Mouse (Mus musculus) CD4-positive, CD25-positive, alpha-beta regulatory T cell, adult 2 months (primary cell): Measurements from ENCODE around the gene Gatd1.

Source experiments
- DNase-seq: peaks from one replicate; pipeline ENCODE4 v3.0.0-alpha.2; 2012; ENCODE audit warnings: low read depth, low spot score

Gene Gatd1

GRCm38 (mm10) chr7:141442199-141442598, 28.3 kb upstream of the Gatd1 start:
- DNase-seq = no peak

GRCm38 (mm10) chr7:141441460-141441859, 27.5 kb upstream of the Gatd1 start:
- DNase-seq = no peak

GRCm38 (mm10) chr7:141440613-141441012, 26.7 kb upstream of the Gatd1 start:
- DNase-seq = peak; percentile 73

GRCm38 (mm10) chr7:141439811-141440210, 25.9 kb upstream of the Gatd1 start:
- no peak for DNase-seq

GRCm38 (mm10) chr7:141439140-141439679, 25.3 kb upstream of the Gatd1 start:
- no peak for DNase-seq

GRCm38 (mm10) chr7:141438201-141438968, 24.4 kb upstream of the Gatd1 start:
- DNase-seq = no peak

- peak; percentile 88 for DNase-seq
These were observed 23.5 kb upstream of the Gatd1 start, which contains the start of gene Slc25a22 for GRCm38 (mm10) chr7:141437178-141438120. TSS of gene Slc25a22 (minus strand) at chr7:141437892.

- no peak for DNase-seq
These were observed 22.6 kb upstream of the Gatd1 start for GRCm38 (mm10) chr7:141436523-141436892.

- DNase-seq = no peak
These were observed 22.1 kb upstream of the Gatd1 start for GRCm38 (mm10) chr7:141435856-141436522.

GRCm38 (mm10) chr7:141435129-141435855, 21.4 kb upstream of the Gatd1 start:
- DNase-seq = peak; percentile 84

- peak; percentile 54 for DNase-seq
These were observed 20.5 kb upstream of the Gatd1 start for GRCm38 (mm10) chr7:141434464-141434863.

GRCm38 (mm10) chr7:141433517-141434400, 19.8 kb upstream of the Gatd1 start:
- DNase-seq = no peak

GRCm38 (mm10) chr7:141432741-141433516, 19.0 kb upstream of the Gatd1 start:
- no peak for DNase-seq

- no peak for DNase-seq
These were observed 18.3 kb upstream of the Gatd1 start for GRCm38 (mm10) chr7:141432186-141432611.

GRCm38 (mm10) chr7:141431434-141432185, 17.7 kb upstream of the Gatd1 start:
- DNase-seq = no peak

- DNase-seq = no peak
These were observed 16.8 kb upstream of the Gatd1 start for GRCm38 (mm10) chr7:141430585-141431240.

GRCm38 (mm10) chr7:141429840-141430584, 16.1 kb upstream of the Gatd1 start:
- no peak for DNase-seq
